In the genomic region with DNA sequence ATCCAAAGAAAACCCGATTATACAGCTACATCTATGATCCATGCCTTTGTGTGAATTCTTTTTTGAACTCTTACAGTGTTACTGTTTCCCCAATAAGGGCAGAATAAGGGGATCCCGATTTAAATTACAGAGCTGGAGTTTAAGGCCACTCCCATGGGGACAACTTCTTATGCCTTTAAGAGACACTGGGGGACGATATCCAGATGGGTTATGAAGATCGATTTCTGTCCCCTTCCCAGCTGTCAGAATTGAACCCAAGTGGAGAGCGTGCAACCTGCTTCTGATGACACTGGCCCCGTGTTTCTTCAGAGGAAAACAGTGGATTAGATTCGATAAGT, we compare ENCODE assay signal across 8 mouse cellular contexts. TPM values are rescaled to one million over a fixed set of nuclear protein-coding genes. Genes with fewer than 3 reads are reported as not detected.
DNase-seq lines count a peak whose midpoint lies in the region; ATAC-seq lines count a peak whose summit lies in the region.

No protein-coding gene starts in this region.

- no peaks in the 10 kb centered on the region for H3K9me3 ChIP-seq in kidney, embryonic 15.5 days (replicated peaks)
- no peaks in the 10 kb centered on the region for H3K9me3 ChIP-seq in midbrain, embryonic 16.5 days (replicated peaks; ENCODE audit: control insufficient read depth, low read length, poor library complexity, severe bottlenecking)

- no peaks in the 10 kb centered on the region for H3K27me3 ChIP-seq in kidney, embryonic 15.5 days
- H3K27me3 ChIP-seq in midbrain, embryonic 16.5 days (ENCODE audit: control insufficient read depth, insufficient read depth, low read depth, low read length), result no peaks in the 10 kb centered on the region

- peak overlapping the region; percentile 61 for H3K9ac ChIP-seq in kidney, embryonic 15.5 days
- H3K9ac ChIP-seq in midbrain, embryonic 16.5 days (ENCODE audit: low read depth, low read length), result peak overlapping the region; percentile 71

- H3K4me1 ChIP-seq in kidney, embryonic 15.5 days, result 0 out of 2 replicates have a peak, but pooled peaks cover 6% of the 10 kb centered on the region
- H3K4me1 ChIP-seq in midbrain, embryonic 16.5 days (ENCODE audit: control insufficient read depth, insufficient read depth, low read length), result peaks cover 3% of the 10 kb centered on the region; the same call in 1 of the 2 replicates

- DNase-seq in kidney, adult 11 months, result no peak
- DNase-seq in urinary bladder, postnatal 14 days (ENCODE audit: low spot score), result no peak
- DNase-seq in urinary bladder, adult 18-20 months (ENCODE audit: low spot score in 2 of 2), result no peak
- DNase-seq in T-cell, adult 2 months (ENCODE audit: low spot score), result no peak

- H3K4me3 ChIP-seq in kidney, embryonic 15.5 days (replicated peaks), result peak overlapping the region; percentile 64
- H3K4me3 ChIP-seq in midbrain, embryonic 16.5 days (ENCODE audit: low read depth, low read length), result peak overlapping the region; percentile 52

- no peak; the same call in 1 of the 2 replicates for ATAC-seq in kidney, embryonic 15.5 days (replicated peaks; ENCODE audit: low FRiP score)
- peak; percentile 34 for ATAC-seq in common myeloid progenitor, adult 5-6 weeks (replicated peaks; ENCODE audit: low read depth, poor library complexity, severe bottlenecking)
- ATAC-seq in inflammation-experienced regulatory T-cells, adult 6 months, result peak; percentile 17
- no peak for ATAC-seq in midbrain, embryonic 16.5 days

- no peak overlapping the region for H3K27ac ChIP-seq in kidney, embryonic 15.5 days
- peak overlapping the region; percentile 92 for H3K27ac ChIP-seq in midbrain, embryonic 16.5 days (ENCODE audit: low read length)

- no peaks in the 10 kb centered on the region for H3K36me3 ChIP-seq in kidney, embryonic 15.5 days
- H3K36me3 ChIP-seq in midbrain, embryonic 16.5 days (ENCODE audit: control insufficient read depth, insufficient read depth, low read length), result no peaks in the 10 kb centered on the region

- peak overlapping the region; percentile 66 for H3K4me2 ChIP-seq in kidney, embryonic 15.5 days
- H3K4me2 ChIP-seq in midbrain, embryonic 16.5 days (ENCODE audit: low read length), result peak overlapping the region; percentile 48

- WGBS in kidney, embryonic 15.5 days, result 27% methylated on average over 7 of the region's 7 CpGs
- 26% methylated on average over 7 of the region's 7 CpGs for WGBS in midbrain, embryonic 16.5 days

RNA-seq across cellular contexts. Expression of gene Slc9a6, which starts 0.3 kb away (rescaled TPM):
- 11.3 and 11.8 TPM in 2 replicates for polyA plus RNA-seq in kidney, embryonic 15.5 days (2015; fragmentation: Nextera tagmentation; extraction: Ambion mirVana)
- total RNA-seq in common myeloid progenitor, adult 5-6 weeks (2017), result 5.3 and 12.1 TPM in 2 replicates
- 10 to 100 TPM in 1 of 3 experiments, 1 to 10 TPM in 2; 6.2 to 12.3 (median 9.2) TPM for polyA plus RNA-seq in inflammation-experienced regulatory T-cells, adult 6 months (2017; shearing (Covaris generic))
- 82.5 and 84.0 TPM in 2 replicates for polyA plus RNA-seq in midbrain, embryonic 16.5 days (2015; fragmentation: Nextera tagmentation; extraction: Ambion mirVana)

RNA-seq across cellular contexts. Expression of gene Mmgt1, which starts 11.4 kb away (rescaled TPM):
- polyA plus RNA-seq in kidney, embryonic 15.5 days (2015; fragmentation: Nextera tagmentation; extraction: Ambion mirVana), result 26.4 and 29.7 TPM in 2 replicates
- total RNA-seq in common myeloid progenitor, adult 5-6 weeks (2017), result 26.9 and 29.2 TPM in 2 replicates
- 1 to 10 TPM; 5.7 to 7.3 (median 6.3) TPM for polyA plus RNA-seq in inflammation-experienced regulatory T-cells, adult 6 months (2017; shearing (Covaris generic))
- 60.4 and 60.7 TPM in 2 replicates for polyA plus RNA-seq in midbrain, embryonic 16.5 days (2015; fragmentation: Nextera tagmentation; extraction: Ambion mirVana)

RNA-seq across cellular contexts. Expression of gene Gm648, which starts 59.8 kb away (rescaled TPM):
- not detected in 2 replicates for polyA plus RNA-seq in kidney, embryonic 15.5 days (2015; fragmentation: Nextera tagmentation; extraction: Ambion mirVana)
- not detected in 2 replicates for total RNA-seq in common myeloid progenitor, adult 5-6 weeks (2017)
- not detected for polyA plus RNA-seq in inflammation-experienced regulatory T-cells, adult 6 months (2017; shearing (Covaris generic))
- polyA plus RNA-seq in midbrain, embryonic 16.5 days (2015; fragmentation: Nextera tagmentation; extraction: Ambion mirVana), result not detected in 2 replicates

Comparison
In these comparisons a context has a peak if more than half of its experiments do, and no peak if none do; other contexts are left out.
1. ATAC-seq: peak in common myeloid progenitor, adult 5-6 weeks (single experiment) and inflammation-experienced regulatory T-cells, adult 6 months (single experiment); none in kidney, embryonic 15.5 days (single experiment) and midbrain, embryonic 16.5 days (single experiment).